Mouse (Mus musculus): Measurements from ENCODE around the gene Gm5622. TPM values are rescaled to one million over a fixed set of nuclear protein-coding genes. Genes with fewer than 3 reads are reported as not detected.
"Not testable (repeated sequence)": the region's sequence is repeated elsewhere in the genome, so short reads cannot be mapped to it uniquely, and the experiment has no call there.

Gene Gm5622
- polyA plus RNA-seq (2015; fragmentation: Nextera tagmentation; extraction: Ambion mirVana) = not detected in 2 replicates

DNA sequence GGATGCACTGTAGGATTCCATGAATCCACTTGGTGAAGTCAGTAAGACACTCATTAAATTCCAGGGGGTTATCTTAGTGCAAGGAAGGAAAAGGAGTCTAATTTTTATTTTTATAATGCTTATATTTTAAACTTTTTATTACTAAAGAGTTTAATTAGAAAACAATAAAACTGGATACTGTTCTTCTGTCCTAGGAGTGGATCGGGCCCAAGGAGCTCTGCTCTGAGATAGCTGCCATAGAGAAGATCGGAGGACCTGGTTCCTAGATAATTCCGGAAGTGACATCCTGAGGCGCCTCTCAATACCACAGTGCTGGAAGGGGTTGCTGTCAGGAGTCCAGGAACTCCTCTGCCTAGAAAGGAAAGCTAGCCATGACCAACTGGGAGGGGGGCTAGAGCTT is at the start of gene Gm5622:
Gene Gm5622 (plus strand): TSS at position 301 of the 400 bp plus-strand sequence.
- no peak for ATAC-seq (ENCODE audit: low FRiP score, low TSS enrichment)
- no peaks in the 10 kb centered on the region for H3K27me3 ChIP-seq (ENCODE audit: insufficient read depth, low read length)
- H3K36me3 ChIP-seq (ENCODE audit: insufficient read depth, low read length) = no peaks in the 10 kb centered on the region
- no peak within 1 kb of the TSS for H3K27ac ChIP-seq (ENCODE audit: low read length)
- WGBS = 95% methylated on average over 4 of the region's 4 CpGs
- no peak within 1 kb of the TSS for H3K4me2 ChIP-seq (replicated peaks; ENCODE audit: low read depth, low read length)
- H3K4me1 ChIP-seq (ENCODE audit: insufficient read depth, low read length) = no peaks in the 10 kb centered on the region
- no peaks in the 10 kb centered on the region for H3K9me3 ChIP-seq (ENCODE audit: low read length)
- H3K9ac ChIP-seq (replicated peaks; ENCODE audit: low read length) = no peak within 1 kb of the TSS
- H3K4me3 ChIP-seq (ENCODE audit: low read length) = no peak within 1 kb of the TSS

DNA sequence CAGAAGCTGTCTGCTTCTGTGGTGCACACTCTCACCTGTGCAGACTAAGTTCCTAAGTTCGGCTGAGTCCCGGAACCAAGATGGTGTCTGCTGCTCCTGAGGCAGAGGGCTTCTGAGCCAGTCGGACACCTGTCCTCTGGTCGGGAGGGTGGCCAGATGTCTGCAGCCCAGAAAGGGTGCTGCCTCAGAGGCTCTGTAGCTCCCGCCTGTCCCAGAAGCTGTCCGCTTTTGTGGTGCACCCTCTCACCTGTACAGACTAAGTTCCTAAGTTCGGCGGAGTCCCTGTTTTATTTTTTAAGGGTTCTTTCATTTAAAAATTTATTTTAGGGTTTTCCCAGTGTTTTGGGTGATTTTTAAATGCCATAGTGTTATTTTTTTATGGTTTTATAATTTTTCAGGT is 45.2 kb upstream of the Gm5622 start:
- Histone ChIP-seq H3K9ac (replicated peaks; ENCODE audit: low read length) (no peak overlapping the region), H3K36me3 (ENCODE audit: insufficient read depth, low read length) (no peaks in the 10 kb centered on the region), H3K4me1 (ENCODE audit: insufficient read depth, low read length) (no peaks in the 10 kb centered on the region), H3K27ac (ENCODE audit: low read length) (no peak overlapping the region), H3K9me3 (ENCODE audit: low read length) (no peaks in the 10 kb centered on the region), H3K4me2 (replicated peaks; ENCODE audit: low read depth, low read length) (no peak overlapping the region), H3K4me3 (ENCODE audit: low read length) (no peak overlapping the region), H3K27me3 (ENCODE audit: insufficient read depth, low read length) (no peaks in the 10 kb centered on the region)
- 96% methylated on average over 8 of the region's 8 CpGs for WGBS
- ATAC-seq (ENCODE audit: low FRiP score, low TSS enrichment) = no peak

DNA sequence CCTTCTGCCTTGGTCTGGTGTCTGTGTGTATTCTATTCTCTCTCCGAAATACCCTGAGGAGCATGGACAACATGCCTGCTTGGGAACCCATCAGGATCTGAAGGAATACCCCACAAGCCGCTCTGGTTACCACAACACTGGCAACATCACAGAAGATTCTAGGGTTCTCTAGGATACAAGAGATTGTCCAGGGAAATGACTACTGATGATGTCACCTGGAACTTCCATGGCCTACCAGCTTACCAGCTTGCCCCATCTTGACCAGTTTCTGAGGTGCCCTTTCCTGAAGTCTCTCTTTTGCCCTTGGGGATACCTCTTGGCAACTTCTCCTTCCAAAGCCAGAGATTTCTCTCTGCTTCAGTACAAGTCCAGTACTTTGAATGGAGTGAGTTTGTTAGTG is 21.4 kb downstream of the Gm5622 start, which contains the start of gene Gm17175:
Gene Gm17175 (minus strand): TSS at position 101 of the 400 bp plus-strand sequence.
- not testable (repeated sequence) for H3K9me3 ChIP-seq (ENCODE audit: low read length); H3K4me2 ChIP-seq (replicated peaks; ENCODE audit: low read depth, low read length); H3K36me3 ChIP-seq (ENCODE audit: insufficient read depth, low read length); H3K27ac ChIP-seq (ENCODE audit: low read length); H3K27me3 ChIP-seq (ENCODE audit: insufficient read depth, low read length); H3K4me3 ChIP-seq (ENCODE audit: low read length); ATAC-seq (ENCODE audit: low FRiP score, low TSS enrichment); H3K9ac ChIP-seq (replicated peaks; ENCODE audit: low read length); H3K4me1 ChIP-seq (ENCODE audit: insufficient read depth, low read length)
- WGBS = 93% methylated on average over 2 of the region's 2 CpGs

DNA sequence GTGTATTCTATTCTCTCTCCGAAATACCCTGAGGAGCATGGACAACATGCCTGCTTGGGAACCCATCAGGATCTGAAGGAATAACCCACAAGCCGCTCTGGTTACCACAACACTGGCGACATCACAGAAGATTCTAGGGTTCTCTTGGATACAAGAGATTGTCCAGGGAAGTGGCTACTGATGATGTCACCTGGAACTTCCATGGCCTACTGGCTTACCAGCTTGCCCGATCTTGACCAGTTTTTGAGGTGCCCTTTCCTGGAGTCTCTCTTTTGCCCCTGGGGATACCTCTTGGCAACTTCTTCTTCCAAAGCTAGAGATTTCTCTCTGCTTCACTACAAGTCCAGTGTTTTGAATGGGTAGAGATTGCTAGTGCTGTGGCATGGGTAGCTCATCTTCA is 39.4 kb downstream of the Gm5622 start, which contains the start of gene Gm17174:
Gene Gm17174 (minus strand): TSS at position 101 of the 400 bp plus-strand sequence.
- H3K4me1 ChIP-seq (ENCODE audit: insufficient read depth, low read length); H3K4me3 ChIP-seq (ENCODE audit: low read length); H3K4me2 ChIP-seq (replicated peaks; ENCODE audit: low read depth, low read length); H3K36me3 ChIP-seq (ENCODE audit: insufficient read depth, low read length); H3K27ac ChIP-seq (ENCODE audit: low read length); H3K9ac ChIP-seq (replicated peaks; ENCODE audit: low read length); ATAC-seq (ENCODE audit: low FRiP score, low TSS enrichment); H3K27me3 ChIP-seq (ENCODE audit: insufficient read depth, low read length); H3K9me3 ChIP-seq (ENCODE audit: low read length): not testable (repeated sequence)
- WGBS = 91% methylated on average over 4 of the region's 4 CpGs

DNA sequence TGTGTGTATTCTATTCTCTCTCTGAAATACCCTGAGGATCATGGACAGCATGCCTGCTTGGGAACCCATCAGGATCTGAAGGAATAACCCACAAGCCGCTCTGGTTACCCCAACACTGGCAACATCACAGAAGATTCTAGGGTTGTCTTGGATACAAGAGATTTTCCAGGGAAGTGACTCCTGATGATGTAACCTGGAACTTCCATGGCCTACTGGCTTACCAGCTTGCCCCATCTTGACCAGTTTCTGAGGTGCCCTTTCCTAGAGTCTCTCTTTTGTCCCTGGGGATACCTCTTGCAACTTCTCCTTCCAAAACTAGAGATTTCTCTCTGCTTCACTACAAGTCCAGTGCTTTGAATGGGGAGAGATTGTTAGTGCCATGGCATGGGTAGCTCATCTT is 58.6 kb downstream of the Gm5622 start, which contains the start of gene Gm17078:
Gene Gm17078 (minus strand): TSS at position 101 of the 400 bp plus-strand sequence.
- H3K4me3 ChIP-seq (ENCODE audit: low read length) = no peak within 1 kb of the TSS
- H3K27me3 ChIP-seq (ENCODE audit: insufficient read depth, low read length) = no peaks in the 10 kb centered on the region
- H3K27ac ChIP-seq (ENCODE audit: low read length) = no peak within 1 kb of the TSS
- no peaks in the 10 kb centered on the region for H3K4me1 ChIP-seq (ENCODE audit: insufficient read depth, low read length)
- 89% methylated on average over 1 of the region's 1 CpGs for WGBS
- H3K9me3 ChIP-seq (ENCODE audit: low read length) = no peaks in the 10 kb centered on the region
- ATAC-seq (ENCODE audit: low FRiP score, low TSS enrichment) = no peak
- H3K9ac ChIP-seq (replicated peaks; ENCODE audit: low read length) = no peak within 1 kb of the TSS
- H3K4me2 ChIP-seq (replicated peaks; ENCODE audit: low read depth, low read length) = no peak within 1 kb of the TSS
- H3K36me3 ChIP-seq (ENCODE audit: insufficient read depth, low read length) = no peaks in the 10 kb centered on the region

DNA sequence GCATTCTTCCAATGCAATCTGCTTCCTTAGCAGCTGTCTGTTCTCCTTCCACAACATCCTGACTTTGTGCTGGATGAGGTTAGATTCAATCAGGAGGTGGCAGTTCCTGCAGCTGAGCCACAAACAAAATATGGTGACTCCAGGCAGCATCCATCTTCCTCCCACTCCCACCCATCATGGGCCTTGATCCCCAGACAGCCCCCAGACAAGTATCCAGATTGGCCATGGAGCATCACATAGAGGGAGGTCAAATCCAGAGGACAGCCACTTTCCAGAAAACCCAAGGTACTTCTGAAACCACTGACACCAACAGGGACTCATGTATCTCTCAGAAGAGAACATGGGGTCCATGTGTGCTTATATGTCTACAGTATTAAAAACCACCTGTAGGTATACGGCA is 79.8 kb downstream of the Gm5622 start:
- WGBS = 90% methylated on average over 1 of the region's 1 CpGs
- H3K4me3 ChIP-seq (ENCODE audit: low read length); H3K9me3 ChIP-seq (ENCODE audit: low read length); H3K4me1 ChIP-seq (ENCODE audit: insufficient read depth, low read length); H3K27me3 ChIP-seq (ENCODE audit: insufficient read depth, low read length); ATAC-seq (ENCODE audit: low FRiP score, low TSS enrichment); H3K27ac ChIP-seq (ENCODE audit: low read length); H3K36me3 ChIP-seq (ENCODE audit: insufficient read depth, low read length); H3K4me2 ChIP-seq (replicated peaks; ENCODE audit: low read depth, low read length); H3K9ac ChIP-seq (replicated peaks; ENCODE audit: low read length): not testable (repeated sequence)

DNA sequence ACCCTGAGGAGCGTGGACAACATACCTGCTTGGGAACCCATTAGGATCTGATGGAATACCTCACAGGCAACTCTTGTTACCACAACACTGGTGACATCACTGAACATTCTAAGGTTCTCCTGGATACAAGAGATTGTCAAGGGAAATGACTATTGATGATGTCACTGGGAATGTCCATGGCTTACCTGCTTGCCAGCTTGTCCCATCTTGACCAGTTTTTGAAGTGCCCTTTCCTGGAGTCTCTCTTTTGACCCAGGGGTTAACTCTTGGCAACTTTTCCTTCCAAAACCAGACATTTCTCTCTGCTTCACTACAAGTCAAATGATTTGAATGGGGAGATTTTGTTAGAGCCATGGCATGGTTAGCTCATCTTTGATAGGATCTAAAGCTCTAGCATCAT is 83.0 kb downstream of the Gm5622 start, which contains the start of gene Gm4181:
Gene Gm4181 (minus strand): TSS at position 101 of the 400 bp plus-strand sequence.
- not testable (repeated sequence) for H3K36me3 ChIP-seq (ENCODE audit: insufficient read depth, low read length); H3K9me3 ChIP-seq (ENCODE audit: low read length); H3K4me1 ChIP-seq (ENCODE audit: insufficient read depth, low read length); H3K9ac ChIP-seq (replicated peaks; ENCODE audit: low read length); H3K4me3 ChIP-seq (ENCODE audit: low read length); H3K4me2 ChIP-seq (replicated peaks; ENCODE audit: low read depth, low read length); H3K27ac ChIP-seq (ENCODE audit: low read length); ATAC-seq (ENCODE audit: low FRiP score, low TSS enrichment); H3K27me3 ChIP-seq (ENCODE audit: insufficient read depth, low read length)
- WGBS = 73% methylated on average over 1 of the region's 1 CpGs

DNA sequence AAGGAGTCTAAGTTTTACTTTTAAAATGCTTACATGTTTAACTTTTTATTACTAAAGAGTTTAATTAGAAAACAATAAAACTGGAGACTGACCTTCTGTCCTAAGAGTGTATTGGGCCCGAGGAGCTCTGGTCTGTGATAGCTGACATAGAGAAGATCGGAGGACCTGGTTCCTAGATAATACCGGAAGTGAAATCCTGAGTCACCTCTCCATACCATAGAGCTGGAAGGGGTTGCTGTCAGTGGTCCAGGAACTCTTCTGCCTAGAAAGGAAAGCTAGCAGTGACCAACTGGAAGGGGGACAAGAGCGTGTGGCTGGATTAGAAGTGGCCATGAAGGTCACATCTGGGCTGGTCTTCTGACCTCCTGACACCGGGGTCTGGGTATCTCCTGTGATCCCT is 124.7 kb downstream of the Gm5622 start:
- Histone ChIP-seq H3K4me2 (replicated peaks; ENCODE audit: low read depth, low read length) (no peak overlapping the region), H3K27me3 (ENCODE audit: insufficient read depth, low read length) (no peaks in the 10 kb centered on the region), H3K9ac (replicated peaks; ENCODE audit: low read length) (no peak overlapping the region), H3K27ac (ENCODE audit: low read length) (no peak overlapping the region), H3K36me3 (ENCODE audit: insufficient read depth, low read length) (no peaks in the 10 kb centered on the region), H3K4me3 (ENCODE audit: low read length) (no peak overlapping the region), H3K9me3 (ENCODE audit: low read length) (no peaks in the 10 kb centered on the region), H3K4me1 (ENCODE audit: insufficient read depth, low read length) (no peaks in the 10 kb centered on the region)
- WGBS = 82% methylated on average over 5 of the region's 5 CpGs
- no peak for ATAC-seq (ENCODE audit: low FRiP score, low TSS enrichment)

DNA sequence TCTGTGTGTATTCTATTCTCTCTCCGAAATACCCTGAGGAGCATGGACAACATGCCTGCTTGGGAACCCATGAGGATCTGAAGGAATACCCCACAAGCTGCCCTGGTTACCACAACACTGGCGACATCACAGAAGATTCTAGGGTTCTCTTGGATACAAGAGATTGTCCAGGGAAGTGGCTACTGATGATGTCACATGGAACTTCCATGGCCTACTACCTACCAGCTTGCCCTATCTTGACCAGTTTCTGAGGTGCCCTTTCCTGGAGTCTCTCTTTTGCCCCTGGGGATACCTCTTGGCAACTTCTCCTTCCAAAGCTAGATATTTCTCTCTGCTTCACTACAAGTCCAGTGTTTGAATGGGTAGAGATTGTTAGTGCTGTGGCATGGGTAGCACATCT is 142.8 kb downstream of the Gm5622 start, which contains the start of gene Gm17079:
Gene Gm17079 (minus strand): TSS at position 101 of the 400 bp plus-strand sequence.
- H3K9me3 ChIP-seq (ENCODE audit: low read length); H3K27ac ChIP-seq (ENCODE audit: low read length); H3K36me3 ChIP-seq (ENCODE audit: insufficient read depth, low read length); H3K4me2 ChIP-seq (replicated peaks; ENCODE audit: low read depth, low read length); H3K9ac ChIP-seq (replicated peaks; ENCODE audit: low read length); ATAC-seq (ENCODE audit: low FRiP score, low TSS enrichment); H3K27me3 ChIP-seq (ENCODE audit: insufficient read depth, low read length); H3K4me3 ChIP-seq (ENCODE audit: low read length); H3K4me1 ChIP-seq (ENCODE audit: insufficient read depth, low read length): not testable (repeated sequence)
- WGBS = 86% methylated on average over 1 of the region's 2 CpGs
